Mouse (Mus musculus) naive thymus-derived CD4-positive, alpha-beta T cell, adult 5 months (primary cell): Measurements from ENCODE around the gene Cntf. TPM values are rescaled to one million over a fixed set of nuclear protein-coding genes. Genes with fewer than 3 reads are reported as not detected.

ENCODE experiments used
- polyA plus RNA-seq: library from polyadenylated mRNA; unstranded; fragments of 100-300 nt; shearing (Covaris generic); gene quantifications from one replicate; pipeline ENCODE4 v1.2.1, GENCODE M21; 2017

Gene Cntf
- polyA plus RNA-seq: 0.35 TPM

DNA sequence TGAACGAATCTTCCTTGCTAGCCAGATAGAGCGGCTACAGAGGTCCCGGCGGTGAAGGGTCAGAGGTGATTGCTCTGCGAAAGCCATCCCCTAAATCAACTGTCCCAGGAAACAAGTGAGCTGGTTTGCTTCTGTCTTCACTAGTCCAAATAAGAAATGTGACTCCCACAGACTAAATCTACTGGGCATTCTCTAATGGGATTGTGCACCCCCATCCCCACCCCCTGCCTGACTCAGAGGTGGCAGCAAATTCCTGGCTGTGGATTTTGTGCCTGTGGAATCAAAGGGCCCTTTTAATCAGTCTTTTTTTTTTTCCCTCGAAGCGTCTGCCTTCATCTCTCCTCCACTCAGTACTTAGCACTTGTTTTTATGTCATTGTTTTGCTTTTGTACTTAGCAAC lies at the start of gene Cntf:
Gene Cntf, minus strand, starts transcription at position 325 of the 400 bp plus-strand sequence.

DNA sequence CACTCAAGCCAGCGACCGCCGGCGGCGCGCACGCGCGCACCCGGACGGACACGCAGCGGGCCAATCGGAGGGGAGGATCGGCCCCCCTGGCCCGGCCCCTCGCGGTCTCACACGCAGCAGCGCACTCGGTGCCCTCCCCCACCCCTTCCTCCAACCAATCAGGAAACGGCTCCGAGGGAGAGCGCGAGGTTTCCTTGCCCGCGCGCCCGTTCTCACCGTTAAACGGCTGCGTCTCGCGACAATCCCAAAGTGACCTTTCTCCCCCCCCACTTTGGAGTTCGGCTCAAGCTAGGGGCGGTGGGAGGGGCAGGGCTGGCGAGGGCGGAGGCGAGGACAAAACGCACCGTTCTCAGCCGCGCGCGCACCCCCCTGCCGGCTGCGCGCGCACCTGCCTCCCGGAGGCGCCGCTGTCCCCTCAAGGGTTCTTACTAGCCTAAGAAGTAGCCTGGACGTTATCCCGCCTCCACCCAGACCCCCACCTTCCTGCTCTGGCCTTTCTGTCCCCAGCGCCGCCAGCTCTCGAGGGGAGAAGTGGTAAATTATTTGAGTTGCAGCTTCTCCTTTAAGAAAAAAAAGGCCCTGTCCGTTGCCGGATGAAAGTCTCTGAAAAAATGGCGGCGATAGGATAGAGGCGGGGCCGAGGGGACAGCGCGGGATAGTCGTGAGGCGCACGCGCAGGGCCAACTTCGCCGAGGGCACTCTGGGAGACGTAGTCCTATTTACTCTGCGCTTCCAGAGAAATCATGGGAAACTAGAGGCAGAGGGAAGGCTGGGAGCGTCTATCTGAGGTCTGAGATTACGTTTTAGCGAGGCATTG lies 30.3 kb upstream of the Cntf start, which contains the start of the genes Zfp91 and Lpxn:
Gene Zfp91, minus strand, starts transcription at position 616 of the 817 bp plus-strand sequence.
Gene Lpxn, plus strand, starts transcription at position 683 of the 817 bp plus-strand sequence.

Other genes starting within 250 kb of the Cntf start
- 11.4 TPM for gene Fam111a, start 219.9 kb downstream of the Cntf start, polyA plus RNA-seq
- gene Gm4952, start 165.7 kb downstream of the Cntf start, polyA plus RNA-seq: not detected
- not detected for gene Glyat, start 132.3 kb downstream of the Cntf start, polyA plus RNA-seq
- gene Olfr1442, start 95.2 kb downstream of the Cntf start, polyA plus RNA-seq: not detected
- gene Olfr1443, start 87.5 kb downstream of the Cntf start, polyA plus RNA-seq: not detected
- not detected for gene Keg1, start 69.8 kb downstream of the Cntf start, polyA plus RNA-seq
- gene Zfp91, start 30.5 kb upstream of the Cntf start, polyA plus RNA-seq: 20.9 TPM
- 66.7 TPM for gene Lpxn, start 30.6 kb upstream of the Cntf start, polyA plus RNA-seq
- gene Gm5244, start 81.0 kb upstream of the Cntf start, polyA plus RNA-seq: not detected
- 0.31 TPM for gene Olfr1444, start 91.7 kb upstream of the Cntf start, polyA plus RNA-seq
- not detected for gene Olfr1445, start 118.2 kb upstream of the Cntf start, polyA plus RNA-seq
- gene Olfr1446, start 127.9 kb upstream of the Cntf start, polyA plus RNA-seq: 0.34 TPM
- gene Olfr1447, start 138.1 kb upstream of the Cntf start, polyA plus RNA-seq: not detected
- gene Olfr1448, start 158.8 kb upstream of the Cntf start, polyA plus RNA-seq: not detected
- gene Olfr1449, start 165.2 kb upstream of the Cntf start, polyA plus RNA-seq: not detected
- gene Olfr1450, start 184.6 kb upstream of the Cntf start, polyA plus RNA-seq: not detected
- 0.20 TPM for gene Olfr1451, start 229.4 kb upstream of the Cntf start, polyA plus RNA-seq